Mouse (Mus musculus): ENCODE data around the gene Sstr3.

The Sstr3 gene

GRCm38 (mm10) chr15:78502437-78503132, 41.9 kb downstream of the Sstr3 start:
- no peak for DNase-seq (ENCODE audit: low spot score)

GRCm38 (mm10) chr15:78494968-78495406, 49.5 kb downstream of the Sstr3 start, which contains the start of gene Il2rb:
Il2rb (minus strand) TSS chr15:78495271.
- no peak for DNase-seq (ENCODE audit: low spot score)

GRCm38 (mm10) chr15:78493401-78494010, 51.0 kb downstream of the Sstr3 start:
- DNase-seq (ENCODE audit: low spot score) = no peak

- DNase-seq (ENCODE audit: low spot score) = no peak
These were observed 53.2 kb downstream of the Sstr3 start for GRCm38 (mm10) chr15:78491301-78491700.

- DNase-seq (ENCODE audit: low spot score) = no peak
These were observed 54.6 kb downstream of the Sstr3 start for GRCm38 (mm10) chr15:78489906-78490305.

GRCm38 (mm10) chr15:78489248-78489647, 55.2 kb downstream of the Sstr3 start:
- DNase-seq (ENCODE audit: low spot score) = no peak

- no peak for DNase-seq (ENCODE audit: low spot score)
These were observed 57.4 kb downstream of the Sstr3 start for GRCm38 (mm10) chr15:78487066-78487465.

All from testis, postnatal 14 days (tissue).